Mouse (Mus musculus) kidney, postnatal 10 days (tissue): ENCODE measurements around the gene Grid2.
"Not testable (repeated sequence)": the region's sequence is repeated elsewhere in the genome, so short reads cannot be mapped to it uniquely, and the experiment has no call there.

Experiments used
- DNase-seq: peaks from one replicate; pipeline ENCODE4 v3.0.0; 2021; ENCODE audit warnings: mixed read lengths

The Grid2 gene

GRCm38 (mm10) chr6:63255826-63256555 is at the start of gene Grid2:
Gene Grid2 (plus strand): TSS chr6:63255876.
- DNase-seq, result peak; percentile 16

- DNase-seq, result no peak
Measured at GRCm38 (mm10) chr6:63250738-63251137, 4.9 kb upstream of the Grid2 start.

GRCm38 (mm10) chr6:63256556-63257405 is 1.1 kb downstream of the Grid2 start:
- DNase-seq, result peak; percentile 9

GRCm38 (mm10) chr6:63257406-63257845 is 1.8 kb downstream of the Grid2 start:
- peak; percentile 37 for DNase-seq

- no peak for DNase-seq
Measured at GRCm38 (mm10) chr6:63257876-63258275, 2.2 kb downstream of the Grid2 start.

- DNase-seq, result no peak
Measured at GRCm38 (mm10) chr6:63259764-63260163, 4.1 kb downstream of the Grid2 start.

- DNase-seq, result no peak
Measured at GRCm38 (mm10) chr6:63284419-63284818, 28.7 kb downstream of the Grid2 start.

GRCm38 (mm10) chr6:63342438-63343004 is 86.8 kb downstream of the Grid2 start:
- DNase-seq, result no peak

GRCm38 (mm10) chr6:63347015-63347414 is 91.3 kb downstream of the Grid2 start:
- DNase-seq, result no peak

- peak; percentile 9 for DNase-seq
Measured at GRCm38 (mm10) chr6:63381061-63381611, 125.5 kb downstream of the Grid2 start.

GRCm38 (mm10) chr6:63401698-63402097 is 146.0 kb downstream of the Grid2 start:
- DNase-seq, result no peak

- no peak for DNase-seq
Measured at GRCm38 (mm10) chr6:63417534-63417933, 161.9 kb downstream of the Grid2 start.

- no peak for DNase-seq
Measured at GRCm38 (mm10) chr6:63432751-63433150, 177.1 kb downstream of the Grid2 start.

GRCm38 (mm10) chr6:63448175-63448574 is 192.5 kb downstream of the Grid2 start:
- no peak for DNase-seq

GRCm38 (mm10) chr6:63482141-63482540 is 226.5 kb downstream of the Grid2 start:
- no peak for DNase-seq

GRCm38 (mm10) chr6:63515016-63515415 is 259.3 kb downstream of the Grid2 start:
- no peak for DNase-seq

GRCm38 (mm10) chr6:63515957-63516356 is 260.3 kb downstream of the Grid2 start:
- DNase-seq, result no peak

- DNase-seq, result no peak
Measured at GRCm38 (mm10) chr6:63531751-63532150, 276.1 kb downstream of the Grid2 start.

GRCm38 (mm10) chr6:63532901-63533300 is 277.2 kb downstream of the Grid2 start:
- DNase-seq, result no peak

GRCm38 (mm10) chr6:63547741-63548140 is 292.1 kb downstream of the Grid2 start:
- DNase-seq, result no peak

GRCm38 (mm10) chr6:63568741-63569140 is 313.1 kb downstream of the Grid2 start:
- not testable (repeated sequence) for DNase-seq

GRCm38 (mm10) chr6:63590681-63591080 is 335.0 kb downstream of the Grid2 start:
- DNase-seq, result no peak

GRCm38 (mm10) chr6:63609570-63609969 is 353.9 kb downstream of the Grid2 start:
- no peak for DNase-seq
